Mouse (Mus musculus): ENCODE measurements around the gene Arl2bp.

DNA sequence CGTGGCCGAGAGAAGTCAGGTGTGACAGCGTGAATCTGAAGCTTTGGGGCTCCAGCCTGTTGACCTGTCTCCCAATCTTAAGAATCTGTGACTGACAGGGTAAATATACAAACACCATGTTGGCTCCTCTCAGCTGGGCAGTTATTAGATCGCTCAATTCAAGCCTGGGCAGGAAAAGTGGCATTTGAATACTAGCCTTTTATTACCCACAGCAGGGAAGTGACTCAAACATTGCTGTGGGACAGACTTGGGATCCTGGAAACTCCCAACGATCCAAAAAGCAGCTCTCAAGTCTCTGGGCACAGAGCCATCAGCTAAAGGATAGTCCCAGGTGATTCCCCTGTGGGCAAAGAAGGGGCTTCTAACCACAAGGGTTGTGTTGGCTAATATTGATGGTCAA is 48.2 kb downstream of the Arl2bp start:
- TF ChIP-seq CTCF (IDR thresholded peaks at IDR 0.05; ENCODE audit: borderline replicate concordance, insufficient read depth, low read depth, low read length) = no peak
- TF ChIP-seq POLR2A (IDR thresholded peaks at IDR 0.05; ENCODE audit: borderline replicate concordance, insufficient read depth, low read length) = no peak
